Mouse (Mus musculus) monocyte, adult 2 months (primary cell): ENCODE data around the gene Mllt3.

Experiments used
- DNase-seq, 2 experiments: peaks; one replicate each; pipeline ENCODE4 v3.0.0; 2022; ENCODE audit warnings: low spot score in 2 of 2, low read depth in 1 of 2

The Mllt3 gene

DNA sequence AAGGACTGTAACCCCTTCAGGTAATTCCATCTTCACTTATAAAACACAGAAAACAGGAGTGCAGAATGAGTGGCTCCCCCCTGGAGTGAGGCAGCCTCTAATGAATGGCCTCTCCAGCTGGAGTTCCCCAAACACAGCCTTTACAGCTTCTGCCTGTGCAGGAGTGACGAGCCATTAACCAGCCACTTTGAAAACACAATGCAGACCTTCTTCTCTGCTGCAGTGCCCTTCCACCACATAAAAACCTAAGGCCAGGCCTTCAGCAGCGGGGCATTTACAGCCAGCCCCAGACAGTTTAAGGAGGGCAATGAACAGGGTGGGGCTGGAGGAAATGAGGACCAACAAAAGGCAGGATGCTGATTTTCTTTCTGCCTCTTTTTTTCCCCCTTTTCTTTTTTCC, 198.9 kb downstream of the Mllt3 start:
- DNase-seq, result no peak

DNA sequence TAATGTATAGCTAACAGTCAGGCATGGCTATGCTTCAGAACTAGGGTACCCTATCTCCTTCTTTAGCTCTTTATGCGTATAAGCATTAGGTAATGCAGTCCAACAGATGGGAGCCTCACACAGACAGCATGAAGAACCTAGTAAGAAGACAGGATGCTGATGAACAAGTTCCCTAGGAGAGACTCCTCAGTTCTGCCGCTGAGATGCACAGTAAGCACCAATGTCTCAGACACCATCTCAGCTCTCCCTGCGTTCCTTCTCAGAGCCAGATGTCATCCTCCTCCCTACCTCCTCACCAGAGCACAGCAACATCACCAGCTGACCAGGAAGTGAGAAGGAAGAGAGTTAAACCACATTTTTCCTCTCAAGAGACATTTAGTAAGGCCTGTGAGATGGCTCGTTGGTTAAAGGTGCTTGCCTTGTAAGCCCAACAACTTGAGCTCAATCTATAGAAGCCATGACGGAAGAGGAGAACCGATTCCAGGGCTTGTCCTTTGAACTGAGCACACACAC, 202.3 kb downstream of the Mllt3 start:
- no peak for DNase-seq

DNA sequence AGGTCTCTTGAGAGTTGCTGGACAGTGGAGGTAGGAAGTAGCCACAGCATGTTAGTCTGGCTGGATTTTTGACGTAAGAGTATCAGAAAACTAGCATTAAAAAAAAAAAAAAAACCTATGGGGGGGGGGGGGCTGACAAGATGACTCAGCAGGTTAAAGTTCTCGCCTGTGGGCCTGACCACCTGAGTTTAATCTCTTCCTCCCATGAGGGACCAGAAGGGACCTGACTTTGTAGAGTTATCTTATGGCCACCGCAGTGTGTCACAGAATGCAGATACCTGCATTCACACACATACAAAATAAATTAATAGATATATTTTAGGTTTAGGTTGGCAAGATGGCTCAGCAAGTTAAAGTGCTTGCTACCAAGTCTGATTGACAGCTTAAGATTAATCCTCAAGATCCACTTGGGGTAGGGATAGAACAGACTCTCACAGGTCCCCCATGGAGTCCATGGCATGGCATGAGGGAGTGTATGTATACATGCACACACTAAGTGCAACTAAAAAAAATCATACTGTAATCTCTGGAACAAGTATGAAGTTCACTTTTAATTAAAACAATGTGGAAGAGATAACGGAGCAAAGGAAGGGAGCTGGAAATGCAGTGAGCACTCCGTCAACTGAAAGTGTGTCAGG, 203.6 kb downstream of the Mllt3 start:
- DNase-seq, result no peak

DNA sequence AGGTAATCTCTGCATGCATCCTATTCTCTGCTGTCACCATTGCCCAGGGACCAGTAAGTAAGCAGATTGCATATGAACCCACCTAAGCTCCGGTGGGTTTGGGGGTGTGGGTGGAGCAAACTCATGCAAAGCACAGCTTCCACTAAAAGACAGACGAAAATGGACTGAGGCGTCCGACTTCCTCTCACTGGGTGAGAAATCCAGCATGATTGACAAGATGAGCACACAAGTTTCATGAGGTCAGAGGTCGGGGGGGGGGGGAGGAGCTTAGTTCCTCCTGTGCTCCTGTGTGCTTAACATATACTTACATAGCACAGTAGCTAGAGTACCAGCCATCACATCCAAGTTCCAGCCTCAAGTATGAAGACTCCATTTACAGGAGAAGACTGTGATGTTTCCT, 206.8 kb downstream of the Mllt3 start:
- DNase-seq, result no peak

DNA sequence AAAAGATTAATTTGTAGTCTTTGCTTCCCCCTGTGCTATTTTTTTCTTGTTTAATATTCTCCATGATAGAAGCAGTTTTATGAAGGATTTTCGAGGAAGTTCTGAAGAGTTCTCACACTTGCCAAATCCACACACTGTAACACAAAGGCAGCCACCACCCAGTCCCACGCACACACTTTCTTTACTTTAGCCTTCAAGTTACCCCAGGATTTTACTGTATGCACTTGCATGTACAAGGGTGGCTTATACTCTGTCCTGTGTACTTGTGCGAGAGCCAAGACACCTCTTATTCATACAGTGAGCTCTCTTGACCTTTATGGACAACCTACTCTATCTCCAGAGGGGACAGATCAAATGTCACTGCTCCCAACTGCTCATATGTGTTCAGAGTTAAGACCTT, 209.5 kb downstream of the Mllt3 start:
- no peak for DNase-seq

DNA sequence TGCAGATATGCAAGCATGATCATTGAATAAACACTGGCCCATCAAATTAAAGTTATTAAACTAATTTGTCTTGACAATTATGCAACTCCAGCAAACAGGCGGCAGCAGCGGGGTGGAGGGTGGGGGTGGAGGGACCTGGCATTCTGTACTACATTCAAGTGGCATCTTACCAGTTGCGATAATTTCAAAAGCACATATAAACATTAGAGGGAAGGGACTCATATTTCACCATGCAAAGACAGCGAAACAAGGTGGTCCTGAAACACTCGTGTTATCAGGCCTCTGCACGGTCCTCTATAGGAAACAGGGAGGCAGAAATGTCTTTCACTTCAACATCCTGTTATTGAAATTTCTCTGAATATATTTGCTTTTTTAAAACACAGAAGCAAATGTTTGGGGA, 210.0 kb downstream of the Mllt3 start:
- no peak for DNase-seq

DNA sequence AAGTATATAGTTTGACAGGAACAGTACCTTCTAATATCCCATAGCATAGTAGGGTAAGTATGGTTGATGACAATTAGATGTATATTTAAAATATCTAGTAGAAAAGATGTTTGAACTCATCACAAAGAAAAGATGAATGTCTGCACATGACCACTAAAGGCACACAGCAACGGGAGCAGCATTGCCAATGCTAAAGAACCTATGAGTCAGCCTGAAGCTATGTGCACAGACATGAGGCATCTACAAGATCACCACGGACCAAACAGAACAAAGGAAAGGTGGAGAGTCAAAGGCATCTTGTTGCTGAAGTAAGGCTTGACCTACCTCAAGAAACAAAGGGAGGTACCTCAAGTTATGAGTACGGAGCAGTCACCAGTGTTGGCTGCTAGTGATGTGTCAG, 212.3 kb downstream of the Mllt3 start:
- no peak for DNase-seq

DNA sequence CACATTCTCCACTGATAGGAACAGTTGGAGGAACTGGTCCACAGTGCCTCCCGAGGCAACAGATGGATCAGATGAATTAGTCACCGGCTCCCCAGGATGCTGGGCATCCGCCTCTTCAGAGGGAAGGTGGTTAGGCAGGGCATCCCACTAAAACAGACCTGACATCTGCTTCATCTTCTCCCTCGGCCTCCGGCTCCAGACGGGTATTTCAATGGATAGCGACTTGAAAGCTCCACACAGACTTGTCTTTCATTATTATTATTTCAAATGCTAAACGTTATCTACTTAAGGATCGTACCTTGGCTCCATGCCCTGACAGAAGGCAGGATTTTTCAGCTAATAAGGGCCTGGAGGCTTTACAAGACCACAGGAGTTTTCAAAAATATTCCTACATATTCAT, 214.0 kb downstream of the Mllt3 start:
- DNase-seq, result no peak

DNA sequence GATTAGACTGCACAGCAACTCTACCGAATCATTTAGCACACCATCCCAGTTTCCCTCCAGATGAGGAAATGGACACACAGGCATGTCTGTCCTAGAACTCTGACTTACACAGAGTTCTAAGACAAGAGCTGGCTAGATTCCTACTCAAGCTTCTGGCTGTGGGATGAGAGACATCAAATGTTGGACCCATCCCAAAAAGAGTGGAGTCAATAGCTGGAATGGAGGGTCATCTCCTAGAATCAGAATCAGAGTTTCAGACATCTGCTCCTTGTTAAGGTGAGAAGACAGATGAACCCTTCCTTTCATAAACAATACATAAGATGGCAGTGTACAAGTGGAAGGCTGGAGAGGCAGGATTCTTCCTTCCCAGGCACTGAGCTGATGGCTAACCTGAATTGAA, 214.9 kb downstream of the Mllt3 start:
- no peak for DNase-seq

DNA sequence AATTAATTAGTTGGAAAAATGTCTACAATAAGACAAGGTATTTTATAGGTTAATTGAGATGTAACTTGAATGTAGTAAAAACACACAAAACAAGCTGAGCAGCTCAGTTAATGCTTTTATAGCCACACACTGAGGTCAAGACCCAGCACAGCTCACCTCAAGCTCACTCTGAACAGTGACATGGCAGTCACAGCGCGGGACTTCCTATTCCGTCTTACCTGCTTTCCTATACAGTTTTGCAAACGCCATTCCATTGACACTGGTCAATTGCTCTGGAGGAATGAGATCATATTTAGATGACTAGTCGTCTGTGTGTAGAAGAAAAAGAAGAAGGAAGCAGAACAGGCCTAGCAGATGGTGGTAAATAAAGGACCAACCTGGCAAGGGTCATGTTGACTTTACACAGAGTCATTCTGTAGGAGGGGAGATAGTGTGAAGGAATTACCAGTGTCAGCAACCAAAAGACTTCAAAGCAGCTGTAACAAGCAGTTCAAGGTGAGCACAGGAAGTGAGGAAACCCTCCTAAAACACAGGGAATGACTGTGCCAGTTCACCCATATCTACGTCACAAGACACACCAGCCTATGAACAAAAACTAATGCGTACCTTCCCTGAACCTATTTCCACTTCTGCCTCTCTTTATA, 217.6 kb downstream of the Mllt3 start:
- no peak for DNase-seq

DNA sequence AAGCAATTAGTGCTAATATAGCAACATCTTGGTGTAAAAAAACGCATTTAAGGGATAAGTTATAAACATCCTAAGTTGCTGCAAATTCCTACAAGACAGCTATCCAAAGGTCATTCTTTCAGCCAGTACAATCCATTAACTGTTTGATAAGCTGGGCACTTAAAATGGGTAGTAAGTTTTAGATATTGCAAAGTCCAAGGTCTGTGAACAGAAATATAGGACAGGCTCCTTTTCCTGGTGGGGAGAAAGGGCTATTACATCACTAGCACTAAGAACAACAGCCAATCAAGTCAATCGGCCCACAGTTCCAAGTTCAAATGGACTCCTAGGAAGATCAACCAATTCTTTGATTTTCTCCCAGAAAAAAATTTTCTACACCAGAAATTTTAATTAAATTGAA, 221.3 kb downstream of the Mllt3 start:
- no peak for DNase-seq

DNA sequence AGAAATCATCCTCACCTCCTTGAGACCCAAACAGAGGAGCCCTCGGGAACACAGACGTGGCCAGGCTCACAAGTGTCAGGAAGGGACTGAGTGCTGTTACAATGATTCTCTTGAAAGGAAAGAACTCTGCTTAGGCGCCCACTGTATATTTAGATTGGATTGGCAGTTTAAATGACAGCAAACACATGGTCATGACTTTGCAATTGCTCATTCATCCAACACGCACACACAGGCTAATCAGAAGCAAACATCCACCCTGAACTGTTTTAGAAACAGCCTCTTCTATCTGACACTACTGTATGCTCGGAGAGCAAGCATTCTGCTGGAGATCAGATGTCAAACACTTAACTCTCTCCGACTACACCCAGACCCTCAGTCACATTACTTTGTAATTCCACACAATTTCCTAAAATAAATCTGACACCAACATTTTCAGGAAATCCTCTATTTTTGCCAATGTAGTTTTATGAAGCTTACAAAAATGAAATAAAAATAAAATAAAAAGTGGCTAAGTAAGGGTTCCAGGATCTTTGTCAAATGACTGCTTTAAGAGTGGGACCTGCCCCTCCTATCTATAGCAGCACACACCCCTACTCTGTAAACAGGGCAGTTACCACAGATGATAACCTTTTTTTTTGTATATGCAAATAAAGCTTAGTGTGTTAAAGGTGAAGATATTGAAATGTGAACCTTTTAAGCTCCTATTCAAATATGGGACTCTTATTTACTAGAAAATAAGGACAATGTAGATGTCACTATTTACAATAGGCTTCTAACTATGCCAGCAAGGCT, 226.8 kb downstream of the Mllt3 start:
- DNase-seq, result no peak

DNA sequence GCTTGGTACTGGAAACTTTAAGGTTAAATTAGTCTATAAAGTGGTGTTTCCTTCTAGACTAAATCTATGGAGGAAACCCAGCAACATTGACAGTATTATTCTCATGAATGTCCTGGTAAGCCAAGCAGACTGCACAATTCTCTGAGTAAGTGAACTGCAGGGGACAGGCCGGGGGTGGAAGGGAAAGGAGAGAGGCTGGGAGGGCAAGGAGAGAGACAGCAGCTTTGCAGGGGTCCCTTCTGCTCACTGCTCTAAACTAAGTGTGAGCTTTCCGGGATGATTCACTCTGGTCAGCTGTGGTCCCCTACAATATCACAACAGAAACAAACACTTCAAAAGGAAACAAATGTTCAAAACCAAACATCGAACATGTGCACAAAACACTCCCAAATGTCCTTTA, 228.6 kb downstream of the Mllt3 start:
- no peak for DNase-seq

DNA sequence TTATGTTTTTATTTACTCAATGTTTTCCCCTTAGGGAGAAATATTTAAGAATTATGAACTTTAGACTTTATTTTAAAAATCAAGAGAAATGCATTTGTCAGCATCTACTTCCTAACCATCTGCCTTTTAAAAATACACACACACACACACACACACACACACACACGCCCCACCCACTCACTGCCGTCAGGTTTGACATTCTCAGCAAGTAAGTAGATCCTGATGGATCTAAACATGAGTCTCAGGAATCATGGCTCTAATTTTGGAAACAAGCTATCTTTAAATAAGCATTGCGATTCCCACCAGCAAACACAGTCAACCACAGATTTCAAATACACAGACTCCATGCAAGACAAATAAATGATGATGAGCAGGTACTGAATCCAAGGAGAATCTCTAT, 229.9 kb downstream of the Mllt3 start:
- DNase-seq, result no peak

DNA sequence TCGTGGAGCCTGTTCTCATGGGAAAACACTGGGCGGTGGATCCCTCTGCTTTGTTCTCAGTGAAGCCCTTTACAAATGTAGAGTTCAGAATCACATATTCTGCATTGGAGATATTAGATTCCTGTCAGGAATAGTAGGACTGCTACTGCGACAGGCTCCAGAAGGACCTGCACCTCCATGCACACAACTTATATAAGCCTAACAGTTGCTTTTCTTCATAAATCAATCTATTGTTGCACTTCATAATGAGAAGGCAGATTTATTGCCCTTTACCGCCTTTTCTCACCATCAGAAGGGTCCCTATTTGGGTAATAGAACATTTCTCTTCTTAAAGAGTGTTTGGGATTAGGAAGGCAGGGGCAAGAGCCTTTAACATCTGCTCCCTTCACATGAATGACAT, 231.0 kb downstream of the Mllt3 start:
- no peak for DNase-seq

DNA sequence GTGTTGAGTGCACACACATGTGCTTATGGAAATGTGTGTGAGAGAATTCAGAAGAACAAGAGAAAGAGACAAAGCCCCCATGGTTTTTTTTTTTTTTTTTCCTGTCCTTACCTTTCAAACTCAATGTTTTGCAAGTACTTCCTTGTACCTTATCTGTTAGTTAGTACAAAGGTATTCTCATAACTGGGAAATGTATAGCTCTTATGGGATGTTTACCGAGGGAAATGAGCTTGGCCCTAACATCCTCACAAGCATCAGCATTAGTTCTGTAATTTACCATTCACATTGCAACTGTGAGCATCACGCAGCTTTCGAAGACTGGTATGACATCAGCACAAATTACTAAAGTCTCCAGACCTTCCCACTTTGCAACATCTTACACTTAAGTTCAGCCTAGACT, 231.8 kb downstream of the Mllt3 start:
- no peak for DNase-seq

DNA sequence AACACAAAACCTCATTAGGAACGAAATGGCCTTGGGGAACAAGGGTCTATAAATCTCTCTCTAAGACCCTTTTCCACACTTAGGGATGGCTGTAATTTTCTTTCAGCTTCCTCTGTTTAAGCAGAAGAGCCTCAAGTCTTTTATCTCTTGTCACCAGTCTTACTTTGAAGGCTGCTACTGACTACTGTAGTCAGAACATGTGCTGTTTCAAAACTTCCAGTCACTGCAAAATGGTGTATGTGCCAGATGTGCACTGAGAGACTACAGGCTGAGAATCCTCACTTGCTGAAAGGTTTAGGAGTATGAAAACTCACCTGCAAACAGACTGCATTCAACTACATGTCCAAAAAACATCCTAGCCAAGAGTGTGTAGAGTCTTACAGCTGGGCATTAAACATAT, 232.9 kb downstream of the Mllt3 start:
- DNase-seq, result no peak

DNA sequence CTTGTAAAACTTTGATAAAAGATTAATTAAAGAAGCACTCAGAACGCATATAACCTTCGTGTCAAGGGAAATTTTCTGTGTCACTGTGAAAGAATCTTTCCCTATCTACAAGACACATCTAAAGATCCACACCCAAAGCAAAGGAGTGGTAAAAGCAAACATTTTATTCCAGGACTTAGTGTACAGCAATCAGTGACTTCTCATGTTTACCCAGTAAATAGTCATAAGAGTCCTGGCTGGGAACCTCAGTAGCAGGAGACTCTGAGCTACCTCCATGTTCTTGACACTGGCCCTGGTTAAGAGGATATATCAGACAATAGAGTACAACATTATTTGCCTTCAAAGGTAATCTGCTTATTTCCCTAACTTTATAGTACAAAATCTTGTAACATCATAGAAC, 233.7 kb downstream of the Mllt3 start:
- no peak for DNase-seq

DNA sequence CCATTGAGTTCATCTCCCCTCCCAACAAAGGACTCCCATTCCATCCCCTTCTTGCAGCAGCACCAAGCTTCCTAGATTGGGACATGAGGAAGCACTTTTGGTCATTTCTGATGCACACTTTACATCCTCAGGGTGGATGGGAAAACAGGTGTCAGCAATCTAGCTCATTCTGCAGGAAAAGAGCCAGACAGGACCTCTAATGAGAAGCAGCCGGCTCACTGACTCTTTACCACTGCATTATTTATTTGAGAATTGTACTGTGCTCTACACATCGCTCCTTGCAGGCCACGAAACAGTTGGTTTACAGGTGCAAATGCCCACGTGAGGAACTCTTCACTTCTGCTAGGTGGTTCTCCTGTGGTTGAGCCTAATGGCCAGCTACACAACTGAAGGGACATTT, 237.9 kb downstream of the Mllt3 start:
- no peak for DNase-seq

DNA sequence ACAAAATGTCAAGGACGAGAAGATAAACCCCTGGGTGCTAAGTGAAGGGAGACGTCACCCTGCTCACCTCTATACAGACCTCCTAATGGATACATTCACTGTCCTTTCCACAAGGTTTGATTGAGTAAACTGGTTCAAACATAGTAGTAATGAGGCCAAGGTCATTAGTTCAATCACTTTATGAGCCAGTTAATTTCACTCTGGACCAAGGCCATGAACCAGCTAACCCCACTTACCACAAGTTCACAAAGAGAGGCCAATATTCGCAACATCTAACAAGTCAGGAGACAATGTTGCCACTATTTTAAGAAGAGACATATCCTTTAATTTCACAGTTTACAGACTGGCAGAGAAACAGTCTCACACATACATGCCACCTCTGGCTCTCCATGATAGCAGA, 238.9 kb downstream of the Mllt3 start:
- DNase-seq, result no peak

DNA sequence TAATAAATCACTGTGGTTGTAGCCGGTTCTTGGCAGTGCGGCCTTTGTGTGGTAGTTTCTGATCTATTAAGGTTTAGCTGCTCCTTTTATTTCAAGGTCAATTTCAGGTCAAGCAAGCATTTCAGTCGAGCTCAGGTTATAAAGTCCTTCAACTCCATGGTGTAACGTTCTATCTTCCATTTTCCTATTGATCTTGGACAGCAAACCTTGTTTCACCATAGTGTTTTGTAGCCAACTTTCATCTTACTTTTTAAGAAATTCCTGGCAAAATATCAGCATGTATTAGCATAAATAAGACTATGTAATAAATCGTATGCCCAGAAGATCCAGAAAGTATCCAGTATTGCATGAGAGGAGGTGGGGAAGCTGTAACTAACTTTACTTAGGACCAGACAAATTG, 240.7 kb downstream of the Mllt3 start:
- no peak for DNase-seq

DNA sequence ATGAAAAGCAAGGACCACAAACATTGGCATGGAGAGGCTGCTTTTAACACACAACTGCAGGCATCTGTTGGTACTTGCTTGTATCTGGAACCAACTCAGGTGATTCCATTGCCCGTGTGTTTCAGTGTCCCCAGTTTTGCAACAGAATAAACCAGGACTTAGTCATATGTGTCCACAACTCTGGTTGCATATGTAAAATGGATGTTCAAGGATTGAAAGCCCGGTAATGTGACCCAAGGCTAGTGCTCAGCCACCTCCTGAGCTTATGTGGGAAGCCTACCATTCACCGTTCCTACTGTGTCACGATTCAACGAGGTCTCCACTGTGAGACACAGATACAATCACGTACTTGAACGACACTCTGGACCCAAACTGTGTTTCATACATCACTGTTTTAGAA, 243.7 kb downstream of the Mllt3 start:
- no peak for DNase-seq
